Mouse (Mus musculus): ENCODE measurements around the gene Tet1.

GRCm38 (mm10) chr10:62897437-62897836 lies 11.4 kb downstream of the Tet1 start:
- no peak for TF ChIP-seq CTCF (IDR thresholded peaks at IDR 0.05; ENCODE audit: extremely low read depth, insufficient read depth, insufficient read length, insufficient replicate concordance)
- no peak for TF ChIP-seq POLR2A (IDR thresholded peaks at IDR 0.05; ENCODE audit: low read depth, low read length)

Measured in spleen, adult 2 months (tissue).